Mouse (Mus musculus) Muller cell, postnatal 12 days (primary cell): Measurements from ENCODE around the gene Map3k12.
A peak's percentile ranks its signal among the peaks of the same experiment; 100 is the strongest.

Experiments
- DNase-seq: peaks from one replicate; pipeline ENCODE4 v3.0.0-alpha.2; 2015; ENCODE audit errors: inconsistent ontology term

Map3k12 gene

DNA sequence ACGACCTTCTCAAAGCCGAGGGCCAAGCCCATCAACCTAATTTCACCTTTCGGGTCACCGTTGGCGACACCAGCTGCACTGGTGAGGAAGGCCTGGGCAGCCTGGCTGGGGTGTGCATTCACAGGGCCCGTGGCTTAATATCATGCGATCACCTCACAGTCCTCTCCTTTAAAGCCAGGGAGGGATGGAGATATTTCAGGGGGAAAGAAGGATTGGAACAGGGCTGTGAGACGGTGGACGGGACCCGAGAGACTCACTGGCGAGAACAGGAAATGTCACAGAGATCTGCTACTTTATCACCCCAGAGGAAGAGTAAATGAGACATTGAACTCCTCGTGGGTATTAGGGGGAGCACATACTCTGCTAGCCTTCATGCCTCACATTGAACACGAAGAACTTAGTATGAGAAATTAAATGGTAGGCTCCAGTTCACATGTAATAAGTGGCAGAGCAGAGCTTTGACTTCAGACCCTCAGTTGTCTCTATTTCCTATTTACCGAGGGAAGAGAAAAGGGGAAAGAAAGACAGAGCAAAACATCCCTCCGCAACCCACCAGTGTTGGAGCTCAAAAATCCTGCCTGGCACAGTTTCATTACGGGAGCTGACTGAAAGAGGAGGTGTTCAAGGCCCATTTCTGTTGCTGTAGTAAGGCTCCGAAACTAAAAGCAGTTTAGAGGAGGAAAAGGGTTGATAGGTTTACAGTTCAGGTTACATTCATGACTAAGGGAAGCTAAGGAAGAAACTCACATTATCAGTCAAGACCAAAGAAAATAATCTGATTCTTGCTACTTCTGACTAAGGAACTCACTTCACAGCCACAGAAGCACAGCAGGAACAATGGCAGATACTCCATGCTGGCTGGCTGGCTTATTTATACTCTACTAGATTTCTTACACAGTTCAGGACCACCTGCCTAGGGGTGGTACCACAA is 2.6 kb upstream of the Map3k12 start:
- DNase-seq: no peak

DNA sequence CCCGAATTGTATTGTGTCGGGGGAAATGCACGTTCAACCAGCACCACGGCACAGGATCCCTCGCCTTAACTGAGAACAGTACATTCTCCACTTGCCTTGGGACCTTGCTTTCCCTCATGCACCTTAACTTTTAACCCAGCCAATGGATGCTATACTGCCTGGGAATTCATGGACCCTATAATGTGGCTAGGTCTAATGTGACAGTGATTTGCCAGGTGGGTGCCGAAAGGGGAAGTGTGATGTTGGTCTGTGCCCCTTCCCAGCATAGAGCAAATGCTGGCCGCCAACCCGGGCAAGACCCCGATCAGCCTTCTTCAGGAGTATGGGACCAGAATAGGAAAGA is 2.0 kb upstream of the Map3k12 start:
- DNase-seq: no peak

DNA sequence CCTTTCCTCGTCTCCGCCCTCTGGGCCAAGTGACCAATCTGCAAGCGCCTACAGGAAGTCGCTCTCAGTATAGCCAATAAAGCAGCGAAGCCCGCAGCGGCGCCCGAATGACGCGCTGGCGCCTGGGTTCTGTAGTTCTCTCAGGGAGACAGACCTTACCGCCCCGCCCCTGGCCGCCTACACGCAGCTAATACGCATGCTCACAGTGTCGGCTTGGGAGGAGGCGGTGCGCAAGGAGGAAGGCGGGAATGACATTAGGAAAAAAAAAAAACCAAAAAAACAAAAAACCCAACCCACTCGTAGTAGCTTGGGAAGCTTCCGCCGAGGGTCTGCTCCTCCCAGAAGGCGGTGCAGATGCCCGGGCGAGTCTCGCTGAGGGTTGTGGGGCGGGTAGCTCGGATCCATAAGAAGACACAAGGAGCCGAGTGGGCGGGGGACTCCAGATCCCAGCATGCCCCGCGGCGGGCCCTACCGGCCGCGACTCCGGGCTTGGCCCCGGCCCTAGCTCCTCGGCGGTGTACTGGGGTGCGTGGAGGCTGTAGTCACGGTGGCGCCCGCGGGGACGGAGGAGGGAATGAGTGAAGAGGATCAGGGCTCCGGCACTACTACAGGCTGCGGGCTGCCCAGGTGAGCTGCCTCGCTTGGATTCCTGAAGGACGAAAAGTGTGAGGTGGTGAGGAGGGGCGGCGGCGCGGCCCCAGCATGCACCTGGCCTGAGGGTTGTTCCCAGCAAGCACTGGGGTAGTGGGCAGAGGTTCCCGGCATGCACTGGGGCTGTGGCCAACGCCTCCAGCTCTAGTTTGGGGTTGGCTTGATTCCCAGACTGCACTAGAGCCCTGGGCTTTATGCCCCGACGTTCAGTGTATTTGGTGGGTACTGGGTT is 1.4 kb upstream of the Map3k12 start, which contains the start of gene Tarbp2:
Gene Tarbp2 (plus strand): TSS at position 217 of the 883 bp plus-strand sequence.
- peak; percentile 100 for DNase-seq

DNA sequence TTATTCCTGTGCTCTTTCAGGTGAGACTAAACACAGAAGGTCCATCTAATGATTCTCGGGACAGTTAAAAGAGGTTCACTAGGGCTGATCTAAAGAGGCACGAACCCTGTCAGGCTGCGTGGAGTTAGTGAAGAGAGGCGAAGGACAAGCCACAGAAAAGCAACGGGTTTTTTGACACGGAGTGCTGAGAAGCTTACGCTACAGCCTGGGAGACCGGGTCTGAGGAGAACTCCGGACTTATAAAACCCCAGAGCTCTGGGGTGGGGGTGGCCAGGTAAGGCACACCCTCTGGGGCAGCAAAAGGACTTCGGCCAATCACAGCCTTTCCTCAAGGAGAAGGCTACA is 739 bp upstream of the Map3k12 start:
- no peak for DNase-seq

DNA sequence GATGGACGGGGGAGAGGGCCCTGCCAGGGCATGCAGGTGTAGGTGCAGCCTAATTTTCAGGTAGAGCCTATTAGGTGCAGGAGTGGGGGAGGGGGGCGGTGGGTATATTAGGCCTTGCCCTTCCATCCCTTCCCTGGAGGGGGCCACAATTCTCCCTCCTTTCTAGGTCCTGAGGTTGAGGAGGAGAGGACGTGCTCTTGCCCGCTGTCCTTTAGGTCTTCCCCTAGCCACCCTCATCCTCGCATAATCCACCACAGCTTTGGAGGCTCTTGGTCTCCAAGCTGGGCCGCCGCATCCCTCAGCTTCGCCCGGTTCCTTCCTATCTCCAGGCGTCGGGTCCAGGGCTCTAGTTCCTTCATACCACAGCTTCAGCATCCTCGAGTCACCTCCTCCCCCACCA is 571 bp downstream of the Map3k12 start:
- peak; percentile 46 for DNase-seq

DNA sequence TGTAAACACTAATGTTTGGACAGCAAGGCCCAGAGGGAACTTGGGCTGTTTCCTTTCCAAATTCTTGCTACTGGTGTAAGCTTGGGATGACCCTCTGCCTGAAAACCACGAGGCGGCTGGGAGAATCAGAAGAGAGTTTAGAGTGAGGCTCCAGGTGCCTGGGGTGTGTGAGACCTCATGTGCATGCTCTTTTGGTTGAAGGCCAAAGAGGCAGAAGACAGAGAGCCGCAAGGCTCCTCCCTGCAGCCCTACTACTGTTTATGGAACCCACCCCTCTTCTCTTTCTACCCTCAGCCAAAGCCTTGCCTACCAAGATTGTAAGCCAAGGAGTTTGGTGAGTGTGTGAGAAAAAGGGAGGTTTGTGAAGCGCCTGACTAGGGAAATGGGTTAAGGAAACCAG is 1.1 kb downstream of the Map3k12 start:
- no peak for DNase-seq

DNA sequence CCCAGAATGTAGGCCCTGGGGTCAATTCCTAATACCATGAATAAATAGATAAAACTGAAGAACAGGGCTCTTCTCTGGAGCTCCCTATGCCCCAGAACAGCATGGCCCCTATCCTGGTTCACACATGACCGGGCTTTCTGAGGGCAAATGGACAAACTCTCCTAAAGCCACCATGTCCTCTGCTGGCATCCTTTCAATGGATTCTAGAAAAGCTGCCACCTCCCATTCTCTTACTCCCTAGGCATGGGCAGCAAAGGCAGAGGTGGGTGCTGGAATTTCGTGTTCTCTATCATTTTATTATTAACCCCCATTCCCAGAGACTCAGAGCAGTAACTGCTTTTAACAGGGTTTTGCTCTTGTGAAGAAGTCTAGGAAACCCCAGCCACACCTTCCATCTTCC is 1.6 kb downstream of the Map3k12 start:
- no peak for DNase-seq

DNA sequence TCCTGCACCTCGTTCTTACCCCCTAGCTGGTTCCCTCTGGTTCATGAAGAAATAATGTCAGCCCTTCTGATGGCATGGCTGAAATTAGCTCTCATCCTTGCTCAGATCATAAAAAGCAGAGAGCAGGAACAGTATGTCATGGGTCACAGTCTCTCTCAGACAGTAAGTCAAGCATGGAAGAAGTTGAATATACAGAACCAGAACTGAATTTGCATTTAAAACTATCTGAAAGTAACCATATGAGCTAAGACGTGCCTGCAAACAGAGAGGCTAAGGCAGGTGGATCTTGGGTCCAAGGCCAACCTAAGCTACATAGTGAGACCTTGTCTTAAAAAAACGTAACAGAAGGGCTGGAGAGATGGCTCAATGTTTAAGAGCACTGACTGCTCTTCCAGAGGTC is 3.9 kb downstream of the Map3k12 start:
- no peak for DNase-seq

DNA sequence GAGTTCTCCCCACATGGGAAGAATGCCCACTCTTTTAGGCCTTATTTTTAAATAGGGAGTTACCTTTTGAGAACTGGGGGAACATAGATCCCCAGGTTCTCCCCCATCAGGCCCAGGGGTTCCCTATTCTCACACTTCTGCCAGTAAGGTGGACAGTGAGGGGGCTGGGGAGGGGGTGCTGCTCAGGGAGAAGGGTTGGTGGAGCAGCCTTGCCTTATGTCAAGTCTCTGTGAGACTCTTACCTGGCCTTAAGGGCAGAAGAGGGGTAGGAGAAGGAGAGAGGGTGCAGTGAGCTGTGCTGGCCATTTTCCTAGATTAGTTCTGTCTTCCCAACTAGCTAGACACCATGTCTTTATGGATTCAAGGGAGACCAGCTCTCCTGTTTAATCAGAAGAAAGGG is 4.4 kb downstream of the Map3k12 start:
- DNase-seq: no peak

DNA sequence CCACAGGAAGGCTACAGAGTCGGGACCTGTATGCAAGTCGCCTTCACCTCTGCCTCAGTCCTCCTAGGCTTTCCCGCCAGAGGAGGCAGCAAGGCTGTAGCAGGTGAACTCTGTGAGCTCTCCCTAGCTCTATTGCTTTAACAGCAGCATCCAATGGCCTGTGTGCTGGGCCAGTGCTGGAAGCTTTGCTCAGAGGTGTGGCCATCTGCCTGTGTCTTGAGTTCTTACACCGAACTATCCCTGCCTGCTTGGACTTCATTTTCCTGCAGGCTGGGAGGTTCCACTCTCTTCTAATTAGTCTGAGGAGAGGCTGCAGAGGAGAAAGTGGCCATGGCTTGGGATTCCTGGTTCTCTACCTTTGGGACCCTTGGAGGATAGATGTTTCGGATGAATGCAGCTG is 4.9 kb downstream of the Map3k12 start:
- DNase-seq: no peak

DNA sequence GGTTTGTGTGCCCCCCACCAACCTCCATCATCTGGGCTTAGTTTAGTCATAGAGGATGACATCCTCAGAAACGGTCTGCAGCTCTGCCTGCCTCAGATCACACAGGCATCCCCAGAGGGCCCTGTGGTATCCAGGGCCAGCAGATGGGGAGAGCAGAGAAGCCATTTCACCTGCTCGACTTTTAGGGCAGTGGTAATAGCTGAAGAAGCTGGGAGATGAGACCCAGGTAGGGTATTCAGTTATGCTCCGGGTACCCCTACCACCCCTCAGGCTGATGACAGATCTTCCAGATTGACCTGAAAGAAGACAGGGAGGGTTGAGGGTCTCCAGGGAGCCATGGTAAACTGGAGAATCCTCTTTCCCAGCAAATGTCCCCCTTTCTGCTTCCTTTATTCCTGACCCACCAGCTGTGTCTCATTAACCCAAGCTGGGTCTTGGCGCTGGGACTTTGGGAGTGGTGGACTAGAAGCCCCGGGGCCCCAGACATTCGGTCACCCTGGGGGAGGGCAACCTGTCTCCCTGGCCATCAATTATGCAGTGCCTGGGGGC is 5.5 kb downstream of the Map3k12 start:
- DNase-seq: no peak

DNA sequence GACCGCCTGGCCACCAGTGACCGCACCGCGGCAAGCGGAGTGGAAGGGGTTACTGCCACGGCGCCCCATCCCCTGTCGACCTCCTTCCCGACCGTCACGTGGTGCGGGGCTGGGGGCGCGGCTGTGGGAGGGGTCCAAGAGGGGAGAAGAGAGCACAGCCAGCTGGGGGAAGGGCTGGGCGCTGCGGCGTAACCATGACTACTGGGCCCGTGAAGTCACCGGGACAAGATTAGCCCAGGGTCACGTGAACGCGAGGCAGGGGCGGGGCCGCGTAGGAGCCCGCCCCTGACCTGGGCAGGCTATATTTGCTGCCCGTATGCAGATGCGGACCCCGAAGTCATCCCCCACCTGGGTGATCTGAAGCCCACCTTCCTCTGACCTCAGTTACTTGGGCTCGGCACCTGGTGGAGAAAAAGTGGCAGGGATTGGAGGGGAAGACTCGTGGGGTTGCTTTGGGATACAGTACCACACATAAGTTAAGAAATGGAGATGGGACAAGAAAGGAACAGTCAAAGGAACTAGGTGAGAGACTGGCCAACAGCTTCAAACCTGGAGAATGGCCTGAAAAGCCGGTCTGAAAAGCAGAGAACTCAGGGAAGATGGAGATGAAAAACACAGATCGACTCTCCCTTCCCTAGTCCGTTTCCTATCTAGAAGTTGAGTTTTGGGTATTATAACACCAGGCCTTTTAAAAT is 6.1 kb downstream of the Map3k12 start:
- peak; percentile 94 for DNase-seq

DNA sequence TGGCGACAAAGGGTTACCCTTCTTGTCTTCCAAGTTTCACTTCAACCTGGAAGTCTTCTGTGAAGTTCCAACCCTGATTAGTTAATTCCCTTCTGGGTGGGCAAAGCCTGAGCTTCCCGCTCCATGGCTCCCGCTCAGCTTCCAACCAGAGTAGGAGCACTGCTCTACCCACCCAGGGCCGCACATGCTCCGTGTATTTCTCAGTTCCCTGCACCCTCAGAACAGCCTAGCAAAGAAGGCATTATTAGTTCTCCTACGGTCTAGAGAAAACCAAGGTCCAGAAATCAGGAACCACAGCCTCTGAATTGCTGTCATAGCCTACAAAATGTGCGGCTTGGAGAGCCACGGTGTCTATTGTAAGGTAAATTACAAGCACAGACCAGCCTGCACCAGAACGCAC is 6.8 kb downstream of the Map3k12 start:
- no peak for DNase-seq

DNA sequence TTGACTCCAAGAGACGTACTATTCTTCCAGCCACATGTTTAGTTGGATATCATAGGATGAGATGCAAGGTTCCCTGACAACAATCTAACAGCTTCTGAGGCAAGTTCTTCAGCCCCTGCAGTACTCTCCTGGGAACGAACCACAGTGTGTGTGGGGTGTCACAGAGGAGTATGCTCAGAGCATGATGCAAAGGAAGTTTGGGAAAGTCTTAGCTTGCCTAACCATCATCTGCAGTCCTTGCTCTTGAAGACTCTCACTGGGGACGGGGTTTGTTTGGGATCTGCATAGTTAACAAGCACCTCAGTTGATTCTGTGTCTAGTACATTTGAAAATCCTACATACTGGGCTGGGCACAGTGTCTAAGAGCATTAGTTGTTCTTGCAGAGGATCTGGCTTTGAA is 8.5 kb downstream of the Map3k12 start:
- DNase-seq: no peak

DNA sequence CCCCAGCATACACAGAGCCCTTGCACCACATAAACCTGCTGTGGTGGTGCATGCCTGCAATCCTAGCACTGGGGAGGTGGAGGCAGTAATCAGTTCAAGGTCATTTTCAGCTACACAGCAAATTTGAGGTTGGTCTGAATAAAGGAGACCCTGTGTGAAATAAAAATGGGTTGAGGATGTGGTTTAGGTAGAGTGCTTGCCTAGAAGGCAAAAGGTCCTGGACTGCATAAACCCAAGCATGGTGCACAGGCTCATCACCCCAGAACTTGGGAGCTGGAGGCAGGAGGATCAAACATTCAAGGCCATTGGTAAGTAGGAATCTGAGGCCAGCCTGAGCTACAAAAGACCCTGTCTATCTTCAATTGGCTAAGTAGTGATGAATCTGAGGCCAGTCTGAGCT is 9.3 kb downstream of the Map3k12 start:
- no peak for DNase-seq

DNA sequence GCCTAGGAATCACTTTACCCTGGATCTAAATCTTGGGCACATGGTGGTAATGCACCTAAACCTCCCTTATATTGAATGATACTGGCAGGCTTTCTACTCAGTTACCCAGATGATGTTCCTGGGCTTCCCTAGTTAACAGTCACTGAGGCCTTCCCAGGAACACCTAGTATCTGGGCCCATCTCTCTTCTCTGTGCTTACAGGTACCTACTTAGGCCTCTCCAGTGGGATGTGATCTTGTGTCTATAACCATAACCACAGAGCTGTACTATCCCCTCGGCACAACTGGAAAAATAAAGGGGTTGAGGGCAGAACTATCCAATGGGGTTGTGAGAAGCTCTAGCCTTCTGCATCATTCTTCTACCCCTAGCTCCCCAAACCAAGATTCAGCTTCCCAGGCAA is 10.0 kb downstream of the Map3k12 start:
- DNase-seq: no peak

DNA sequence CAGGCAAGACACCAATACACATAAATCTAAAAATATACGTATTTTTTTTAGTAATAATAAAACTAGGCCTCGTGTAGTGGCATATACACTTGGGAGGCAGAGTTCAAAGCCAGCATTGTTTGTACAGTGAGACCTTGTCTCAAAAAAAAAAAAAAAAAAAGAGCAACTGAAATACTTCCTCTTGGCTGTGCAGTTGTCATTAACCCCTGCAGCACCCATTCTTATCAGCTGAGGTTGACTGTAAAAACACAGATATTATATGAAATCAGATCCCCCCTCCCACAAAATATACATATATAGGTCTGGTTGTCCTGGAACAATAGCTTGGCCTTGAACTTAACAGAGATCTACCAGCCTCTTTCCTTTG is 10.4 kb downstream of the Map3k12 start:
- DNase-seq: no peak

DNA sequence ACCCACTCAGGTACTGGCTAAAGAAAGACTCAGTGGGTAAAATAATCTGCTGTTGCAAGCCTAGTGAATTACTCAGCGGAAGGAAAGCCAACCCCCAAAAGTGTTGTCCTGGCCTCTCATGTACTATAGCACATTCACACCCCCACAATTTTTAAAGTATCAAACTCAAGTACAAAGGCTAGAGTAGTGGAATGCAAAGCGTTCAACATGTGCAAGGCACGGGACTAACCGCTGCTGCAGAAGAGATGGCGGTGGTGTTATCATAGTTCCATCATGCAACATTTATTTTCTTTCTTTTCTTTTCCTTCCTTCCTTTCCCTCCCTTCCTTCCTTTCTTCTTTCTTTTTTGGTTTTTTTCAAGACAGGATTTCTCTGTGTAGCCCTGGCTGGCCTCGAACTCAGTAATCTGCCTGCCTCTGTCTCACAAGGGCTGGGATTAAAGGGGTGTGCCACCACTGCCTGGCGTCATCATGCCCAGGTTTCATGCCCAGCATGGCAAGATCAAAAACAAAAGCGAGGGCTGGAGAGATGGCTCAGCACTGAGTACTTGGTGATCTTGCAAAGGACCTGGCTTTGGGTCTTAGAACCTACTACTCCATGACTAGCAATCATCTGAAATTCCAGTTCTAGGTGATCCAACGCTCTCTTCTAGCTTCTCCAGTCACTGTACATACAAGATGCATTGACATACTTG is 10.9 kb downstream of the Map3k12 start:
- DNase-seq: no peak

DNA sequence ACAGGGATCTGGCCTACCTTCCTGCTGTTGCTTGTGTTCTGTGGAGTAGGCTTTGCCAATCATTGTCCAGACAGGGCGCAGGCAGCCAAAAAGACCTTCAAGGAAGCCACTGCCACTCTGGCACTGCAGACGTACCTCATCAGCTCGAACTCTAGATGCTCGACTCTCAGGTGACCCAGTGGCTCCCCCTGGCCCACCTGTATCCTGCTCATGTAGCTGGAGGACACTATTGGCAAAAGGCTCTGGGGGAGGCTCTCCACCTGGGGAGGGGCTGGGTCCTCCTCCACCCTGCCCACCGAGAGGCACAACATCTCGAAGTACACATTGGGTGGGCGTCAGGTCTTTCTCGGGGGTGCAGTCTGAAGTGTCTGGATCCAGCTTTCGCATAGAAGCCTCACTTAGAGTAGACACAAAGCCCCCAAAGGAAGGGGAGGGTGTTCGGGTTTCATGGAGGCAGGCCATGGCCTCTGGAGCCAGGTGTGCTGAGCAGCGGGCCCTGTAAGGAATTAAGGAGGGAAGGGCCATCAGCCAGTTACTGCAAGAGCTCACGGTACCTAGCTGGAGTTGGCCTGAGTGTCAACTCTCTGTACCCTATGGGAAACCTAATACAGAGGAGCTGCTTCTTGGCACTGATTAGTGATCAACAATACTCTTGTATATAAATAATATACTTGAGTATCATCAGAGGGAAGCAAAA is 11.6 kb downstream of the Map3k12 start:
- DNase-seq: no peak

DNA sequence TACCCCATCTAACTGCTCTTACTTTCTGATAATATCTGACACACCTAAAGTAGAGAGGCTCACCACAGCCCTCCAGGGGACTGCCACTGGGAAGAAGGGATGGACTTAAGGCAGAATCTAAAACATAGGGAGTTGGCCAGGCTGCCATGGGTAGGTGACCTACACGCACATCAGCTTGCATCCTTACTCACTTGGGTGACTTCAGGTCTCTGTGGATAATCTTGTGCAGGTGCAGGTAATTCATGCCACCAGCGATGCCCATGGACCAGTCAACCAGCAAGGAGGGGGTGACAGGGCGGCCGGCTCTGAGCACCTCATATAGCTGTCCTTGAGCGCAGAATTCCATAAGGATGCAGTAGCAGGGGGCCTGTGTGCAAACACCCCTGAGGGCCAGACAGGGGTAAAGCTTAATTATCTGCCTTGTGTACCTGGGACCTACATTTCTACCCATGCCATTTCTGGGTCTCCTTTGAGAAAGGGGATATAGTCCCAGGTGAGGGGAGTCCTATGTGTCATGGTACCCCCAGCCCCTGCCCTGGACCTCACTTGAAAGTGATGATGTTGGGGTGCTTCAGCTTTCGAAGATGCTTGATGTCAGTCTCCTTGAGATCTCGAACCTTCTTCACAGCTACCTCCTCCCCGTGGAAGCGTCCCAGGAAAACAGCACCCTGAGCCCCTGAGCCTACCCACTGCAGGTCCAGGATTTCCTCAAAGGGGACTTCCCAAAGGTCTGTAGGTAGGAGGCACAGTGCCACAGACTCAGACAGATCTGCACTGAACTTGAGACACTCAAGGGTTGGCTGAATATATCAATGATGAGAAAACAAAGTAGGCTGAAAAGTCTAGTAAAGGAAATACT is 12.7 kb downstream of the Map3k12 start:
- no peak for DNase-seq
